Mouse (Mus musculus): ENCODE results near the gene Kndc1. TPM values are rescaled to one million over a fixed set of nuclear protein-coding genes. Genes with fewer than 3 reads are reported as not detected.
A peak's percentile ranks its signal among the peaks of the same experiment; 100 is the strongest.

Gene Kndc1
- polyA plus RNA-seq, 1 experiment from 2014 or later = 0.11 TPM

DNA sequence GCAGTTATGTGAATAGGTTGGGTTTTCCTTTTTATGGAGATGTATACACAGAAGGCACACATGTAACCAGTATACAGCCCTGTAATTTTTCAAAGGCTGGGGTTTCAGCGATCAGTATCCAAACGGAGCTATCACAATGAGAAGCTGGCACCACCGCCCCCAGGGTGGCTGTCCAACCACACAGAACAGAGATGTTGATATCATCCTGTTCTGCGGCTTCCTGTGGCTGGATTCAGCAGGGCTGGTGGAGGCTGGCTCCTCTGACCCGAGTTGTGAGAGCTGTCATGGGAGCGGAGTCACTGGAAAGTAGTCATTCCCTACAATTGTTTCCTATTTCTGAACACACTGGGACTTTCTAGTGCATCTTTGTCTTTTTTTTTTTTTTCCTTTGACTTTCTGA lies 10.8 kb downstream of the Kndc1 start:
- Histone ChIP-seq H3K4me1 (no peaks in the 10 kb centered on the region; the same call in 1 of the 2 replicates), H3K4me3 (no peak overlapping the region), H3K9ac (no peak overlapping the region), H3K27me3 (replicated peaks) (peaks cover 59% of the 10 kb centered on the region), H3K4me2 (peak overlapping the region; percentile 26), H3K9me3 (no peaks in the 10 kb centered on the region), H3K27ac (replicated peaks) (no peak overlapping the region), H3K36me3 (no peaks in the 10 kb centered on the region)
- ATAC-seq (ENCODE audit: extremely low read depth, insufficient number of reproducible peaks, low FRiP score, low TSS enrichment) = no peak
- WGBS = 23% methylated on average over 6 of the region's 6 CpGs

DNA sequence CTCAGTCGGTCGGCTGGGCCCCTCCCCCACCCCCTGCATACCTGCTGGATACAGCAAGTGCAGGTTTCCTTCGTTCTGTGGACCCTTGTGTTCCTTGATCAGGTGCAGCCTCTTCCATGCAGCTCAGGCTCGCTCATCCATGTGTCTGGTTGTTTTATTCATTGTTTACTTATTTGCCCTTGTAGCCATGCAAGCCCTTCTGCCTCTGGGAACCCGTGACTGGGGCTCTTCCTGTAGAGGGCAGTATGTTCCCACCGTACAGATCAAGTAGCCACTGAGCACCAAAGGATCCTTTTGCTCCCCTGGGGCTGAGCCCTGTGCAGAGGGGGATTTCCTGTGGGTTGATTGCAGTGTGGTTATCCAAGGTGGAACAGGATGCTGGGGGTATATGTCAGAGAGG lies 11.2 kb downstream of the Kndc1 start:
- Histone ChIP-seq H3K4me1 (no peaks in the 10 kb centered on the region; the same call in 1 of the 2 replicates), H3K9me3 (no peaks in the 10 kb centered on the region), H3K9ac (no peak overlapping the region), H3K4me2 (peak overlapping the region; percentile 26), H3K36me3 (no peaks in the 10 kb centered on the region), H3K27ac (replicated peaks) (no peak overlapping the region), H3K27me3 (replicated peaks) (peaks cover 59% of the 10 kb centered on the region), H3K4me3 (no peak overlapping the region)
- no peak for ATAC-seq (ENCODE audit: extremely low read depth, insufficient number of reproducible peaks, low FRiP score, low TSS enrichment)
- 7% methylated on average over 6 of the region's 6 CpGs for WGBS

DNA sequence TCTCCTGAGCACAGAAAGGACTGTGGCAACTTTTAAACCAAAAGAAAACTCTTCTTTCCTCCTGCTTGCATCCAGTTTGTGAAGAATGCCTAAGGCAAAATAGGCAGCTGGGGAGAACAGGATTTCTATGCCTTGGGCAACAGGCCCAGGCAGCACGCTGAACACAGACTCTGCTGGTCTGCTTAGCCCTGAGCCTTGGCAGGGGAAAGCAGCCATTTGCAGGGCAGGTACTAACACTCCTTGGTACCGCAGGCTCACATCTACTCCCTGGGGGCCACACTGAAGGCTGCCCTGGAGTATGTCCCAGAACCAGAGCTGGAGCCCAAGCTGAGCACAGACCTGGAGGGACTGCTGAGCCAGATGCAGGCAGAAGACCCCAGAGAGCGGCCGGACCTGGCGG lies 13.7 kb downstream of the Kndc1 start:
- no peak overlapping the region for H3K9ac ChIP-seq
- WGBS = 73% methylated on average over 5 of the region's 5 CpGs
- no peak overlapping the region for H3K4me3 ChIP-seq
- no peak for ATAC-seq (ENCODE audit: extremely low read depth, insufficient number of reproducible peaks, low FRiP score, low TSS enrichment)
- no peak overlapping the region for H3K4me2 ChIP-seq
- peaks cover 62% of the 10 kb centered on the region for H3K27me3 ChIP-seq (replicated peaks)
- H3K9me3 ChIP-seq = no peaks in the 10 kb centered on the region
- H3K4me1 ChIP-seq = no peaks in the 10 kb centered on the region; the same call in 1 of the 2 replicates
- no peaks in the 10 kb centered on the region for H3K36me3 ChIP-seq
- no peak overlapping the region for H3K27ac ChIP-seq (replicated peaks)

- H3K4me1 ChIP-seq = peaks cover 7% of the 10 kb centered on the region; the same call in 1 of the 2 replicates
- ATAC-seq (ENCODE audit: extremely low read depth, insufficient number of reproducible peaks, low FRiP score, low TSS enrichment) = no peak
- no peak overlapping the region for H3K4me2 ChIP-seq
- H3K9me3 ChIP-seq = no peaks in the 10 kb centered on the region
- H3K27ac ChIP-seq (replicated peaks) = no peak overlapping the region
- no peak overlapping the region for H3K4me3 ChIP-seq
- no peaks in the 10 kb centered on the region for H3K36me3 ChIP-seq
- peaks cover 63% of the 10 kb centered on the region for H3K27me3 ChIP-seq (replicated peaks)
- no peak overlapping the region for H3K9ac ChIP-seq
- WGBS = 41% methylated on average over 6 of the region's 6 CpGs
Observed at GRCm38 (mm10) chr7:139909469-139909868, 15.0 kb downstream of the Kndc1 start.

DNA sequence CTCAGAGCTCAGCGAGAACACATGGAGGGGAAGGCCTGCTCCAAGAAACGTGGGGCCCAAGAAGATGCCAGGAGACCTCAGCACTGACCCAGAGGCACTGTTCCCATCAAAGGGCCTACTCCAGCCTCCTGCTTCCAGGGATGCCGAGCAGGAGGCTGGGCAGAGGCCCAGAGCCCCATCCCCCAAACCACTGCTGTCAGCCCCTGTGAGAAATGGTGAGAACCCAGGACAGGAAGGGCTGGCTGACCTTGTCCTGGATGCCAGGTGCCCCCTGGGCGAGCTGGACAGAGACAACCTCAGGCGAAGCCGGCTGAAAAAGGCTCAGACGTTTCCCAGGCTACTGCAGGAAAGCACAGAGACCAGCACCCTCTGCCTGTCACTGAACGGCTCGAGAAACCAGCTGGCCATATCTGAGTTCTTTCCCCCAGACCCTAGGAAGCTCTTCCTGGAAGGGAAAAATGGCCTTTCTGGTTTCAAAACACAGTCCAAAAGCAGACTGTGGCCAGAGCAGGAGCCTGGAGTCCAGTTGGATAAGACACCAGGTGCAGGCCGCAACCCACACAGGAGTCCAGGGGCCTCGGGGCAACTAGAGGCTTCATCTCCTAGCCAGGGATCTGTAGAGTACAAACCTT lies 15.8 kb downstream of the Kndc1 start:
- no peaks in the 10 kb centered on the region for H3K9me3 ChIP-seq
- H3K36me3 ChIP-seq = no peaks in the 10 kb centered on the region
- no peak overlapping the region for H3K4me3 ChIP-seq
- H3K27me3 ChIP-seq (replicated peaks) = peaks cover 63% of the 10 kb centered on the region
- 43% methylated on average over 11 of the region's 11 CpGs for WGBS
- ATAC-seq (ENCODE audit: extremely low read depth, insufficient number of reproducible peaks, low FRiP score, low TSS enrichment) = no peak
- no peak overlapping the region for H3K27ac ChIP-seq (replicated peaks)
- no peak overlapping the region for H3K4me2 ChIP-seq
- no peak overlapping the region for H3K9ac ChIP-seq
- H3K4me1 ChIP-seq = peaks cover 9% of the 10 kb centered on the region; the same call in 1 of the 2 replicates

GRCm38 (mm10) chr7:139914141-139915047 lies 19.9 kb downstream of the Kndc1 start:
- Histone ChIP-seq H3K9ac (no peak overlapping the region), H3K36me3 (no peaks in the 10 kb centered on the region), H3K4me1 (peaks cover 13% of the 10 kb centered on the region; the same call in 1 of the 2 replicates), H3K27ac (replicated peaks) (no peak overlapping the region), H3K4me3 (peak overlapping the region; percentile 40), H3K4me2 (peak overlapping the region; percentile 64), H3K9me3 (no peaks in the 10 kb centered on the region), H3K27me3 (replicated peaks) (peaks cover 84% of the 10 kb centered on the region)
- 0 out of 2 replicates have a peak, but pooled peaks have one; percentile 12 for ATAC-seq (ENCODE audit: extremely low read depth, insufficient number of reproducible peaks, low FRiP score, low TSS enrichment)
- WGBS = 8% methylated on average over 29 of the region's 29 CpGs

- H3K27ac ChIP-seq (replicated peaks) = no peak overlapping the region
- no peaks in the 10 kb centered on the region for H3K36me3 ChIP-seq
- H3K4me2 ChIP-seq = peak overlapping the region; percentile 15; the same call in 1 of the 2 replicates
- no peak overlapping the region for H3K4me3 ChIP-seq
- no peak overlapping the region for H3K9ac ChIP-seq
- H3K9me3 ChIP-seq = no peaks in the 10 kb centered on the region
- ATAC-seq (ENCODE audit: extremely low read depth, insufficient number of reproducible peaks, low FRiP score, low TSS enrichment) = no peak
- H3K4me1 ChIP-seq = 0 out of 2 replicates have a peak, but pooled peaks cover 13% of the 10 kb centered on the region
- 5% methylated on average over 14 of the region's 14 CpGs for WGBS
- H3K27me3 ChIP-seq (replicated peaks) = peaks cover 97% of the 10 kb centered on the region
Observed at GRCm38 (mm10) chr7:139915646-139916257, 21.3 kb downstream of the Kndc1 start.

DNA sequence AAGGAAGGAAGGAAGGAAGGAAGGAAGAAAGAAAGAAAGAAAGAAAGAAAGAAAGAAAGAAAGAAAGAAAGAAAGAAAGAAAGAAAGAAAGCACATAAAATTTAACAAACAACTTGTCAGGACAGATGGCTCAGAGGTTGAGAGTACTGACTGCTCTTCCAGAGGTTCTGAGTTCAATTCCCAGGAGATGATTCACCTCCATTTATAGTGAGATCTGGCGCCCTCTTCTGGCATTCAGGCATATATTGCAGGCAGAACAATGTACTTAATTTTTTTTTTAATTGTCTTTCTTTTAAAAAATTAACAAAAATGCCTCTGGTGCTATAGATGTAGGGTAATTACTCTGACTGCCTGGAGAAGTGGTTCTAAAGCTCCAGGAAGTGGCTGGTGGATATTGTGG lies 21.8 kb downstream of the Kndc1 start:
- ATAC-seq (ENCODE audit: extremely low read depth, insufficient number of reproducible peaks, low FRiP score, low TSS enrichment) = no peak
- no peaks in the 10 kb centered on the region for H3K9me3 ChIP-seq
- 3% methylated on average over 1 of the region's 1 CpGs for WGBS
- H3K4me1 ChIP-seq = 0 out of 2 replicates have a peak, but pooled peaks cover 13% of the 10 kb centered on the region
- peaks cover 97% of the 10 kb centered on the region for H3K27me3 ChIP-seq (replicated peaks)
- H3K4me2 ChIP-seq = no peak overlapping the region
- H3K27ac ChIP-seq (replicated peaks) = no peak overlapping the region
- H3K36me3 ChIP-seq = no peaks in the 10 kb centered on the region
- H3K9ac ChIP-seq = no peak overlapping the region
- no peak overlapping the region for H3K4me3 ChIP-seq

GRCm38 (mm10) chr7:139918262-139918661 lies 23.8 kb downstream of the Kndc1 start:
- H3K4me2 ChIP-seq = no peak overlapping the region
- no peak overlapping the region for H3K9ac ChIP-seq
- no peaks in the 10 kb centered on the region for H3K36me3 ChIP-seq
- H3K4me3 ChIP-seq = no peak overlapping the region
- no peak overlapping the region for H3K27ac ChIP-seq (replicated peaks)
- H3K27me3 ChIP-seq (replicated peaks) = peaks cover 99% of the 10 kb centered on the region
- H3K9me3 ChIP-seq = no peaks in the 10 kb centered on the region
- 69% methylated on average over 4 of the region's 4 CpGs for WGBS
- no peak for ATAC-seq (ENCODE audit: extremely low read depth, insufficient number of reproducible peaks, low FRiP score, low TSS enrichment)
- H3K4me1 ChIP-seq = 0 out of 2 replicates have a peak, but pooled peaks cover 13% of the 10 kb centered on the region

DNA sequence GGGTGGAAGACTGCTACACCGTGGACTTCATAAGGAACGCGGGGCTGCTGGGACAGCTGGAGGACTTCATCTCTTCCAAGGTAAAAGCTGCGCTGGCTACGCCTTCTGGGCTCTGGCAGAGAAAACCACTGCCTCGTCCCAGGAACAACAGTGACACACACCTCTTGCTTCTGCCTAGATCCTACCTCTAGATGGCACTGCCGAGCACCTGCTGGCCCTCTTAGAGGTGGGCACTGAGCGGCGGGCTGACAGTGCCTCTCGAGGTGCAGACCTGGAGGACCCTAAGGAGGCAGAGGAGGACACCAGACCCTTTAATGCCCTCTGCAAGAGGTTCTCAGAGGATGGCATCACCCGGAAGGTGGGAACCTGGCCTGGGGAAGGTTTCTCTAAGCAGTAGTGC lies 36.2 kb downstream of the Kndc1 start:
- Histone ChIP-seq H3K9ac (no peak overlapping the region), H3K4me2 (no peak overlapping the region), H3K4me3 (no peak overlapping the region), H3K4me1 (no peaks in the 10 kb centered on the region), H3K9me3 (no peaks in the 10 kb centered on the region), H3K27ac (replicated peaks) (no peak overlapping the region), H3K27me3 (replicated peaks) (peaks cover 52% of the 10 kb centered on the region), H3K36me3 (no peaks in the 10 kb centered on the region)
- ATAC-seq (ENCODE audit: extremely low read depth, insufficient number of reproducible peaks, low FRiP score, low TSS enrichment) = no peak; the same call in 1 of the 2 replicates
- 21% methylated on average over 11 of the region's 11 CpGs for WGBS

GRCm38 (mm10) chr7:139936705-139937104 lies 42.2 kb downstream of the Kndc1 start:
- Histone ChIP-seq H3K9me3 (no peaks in the 10 kb centered on the region), H3K9ac (no peak overlapping the region), H3K4me2 (no peak overlapping the region), H3K27me3 (replicated peaks) (peaks cover 60% of the 10 kb centered on the region), H3K4me1 (no peaks in the 10 kb centered on the region), H3K4me3 (no peak overlapping the region), H3K27ac (replicated peaks) (no peak overlapping the region), H3K36me3 (no peaks in the 10 kb centered on the region)
- ATAC-seq (ENCODE audit: extremely low read depth, insufficient number of reproducible peaks, low FRiP score, low TSS enrichment) = no peak
- WGBS = 74% methylated on average over 10 of the region's 10 CpGs
